Mouse (Mus musculus): Measurements from ENCODE around the gene Psg25. TPM values are rescaled to one million over a fixed set of nuclear protein-coding genes. Genes with fewer than 3 reads are reported as not detected.

The Psg25 gene
- polyA plus RNA-seq (2015; fragmentation: Nextera tagmentation; extraction: Ambion mirVana) = not detected in 2 replicates

DNA sequence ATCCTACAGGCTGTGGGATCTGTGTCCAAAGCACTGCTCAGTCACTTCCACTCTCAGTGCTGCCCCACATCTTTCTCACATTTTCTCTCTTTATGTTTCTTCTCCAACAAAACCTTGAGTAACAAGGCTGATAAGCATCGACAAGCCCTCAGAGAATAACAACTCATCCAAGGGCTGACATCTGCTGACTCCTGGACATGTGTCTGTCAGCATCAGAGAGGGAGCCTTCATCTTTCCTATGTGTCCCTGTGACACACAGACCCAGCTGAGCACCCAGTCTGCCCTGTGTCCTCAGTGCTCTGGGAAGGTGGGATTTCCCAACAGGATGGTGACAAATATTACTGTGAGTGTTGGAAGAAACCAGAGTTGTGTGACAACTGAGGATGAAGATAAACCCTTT, at the start of gene Psg25:
Gene Psg25 (minus strand): TSS at position 101 of the 400 bp plus-strand sequence.

DNA sequence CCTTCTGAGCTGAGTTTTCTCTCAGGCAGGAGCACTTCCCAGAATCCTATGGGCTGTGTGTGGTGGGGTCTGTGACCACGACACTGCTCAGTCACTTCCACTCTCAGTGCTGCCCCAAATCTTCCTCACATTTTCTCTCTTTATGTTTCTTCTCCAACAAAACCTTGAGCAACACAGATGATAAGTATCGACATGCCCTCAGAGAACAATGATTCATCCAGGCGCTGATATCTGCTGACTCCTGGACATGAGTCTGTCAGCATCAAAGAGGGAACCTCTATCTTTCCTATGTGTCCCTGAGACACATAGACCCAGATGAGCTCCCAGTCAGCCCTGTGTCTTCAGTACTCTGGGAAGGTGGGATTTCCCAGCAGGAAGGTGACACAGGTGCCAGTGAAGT, 35.1 kb upstream of the Psg25 start, which contains the start of gene Psg27:
Gene Psg27 (minus strand): TSS at position 101 of the 400 bp plus-strand sequence.

DNA sequence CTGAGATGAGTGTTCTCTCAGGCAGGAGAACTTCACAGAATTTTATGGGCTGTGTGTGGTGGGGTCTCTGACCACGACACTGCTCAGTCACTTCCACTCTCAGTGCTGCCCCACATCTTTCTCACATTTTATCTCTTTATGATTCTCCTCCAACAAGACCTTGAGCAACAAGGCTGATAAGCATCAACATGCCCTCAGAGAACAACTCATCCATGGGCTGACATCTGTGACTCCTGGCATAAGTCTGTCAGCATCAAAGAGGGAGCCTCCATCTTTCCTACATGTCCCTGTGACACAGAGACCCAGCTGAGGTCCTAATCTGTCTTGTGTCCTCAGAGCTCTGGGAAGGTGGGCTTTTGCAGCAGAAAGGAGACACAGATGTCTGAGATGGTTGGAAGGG, 48.0 kb downstream of the Psg25 start, which contains the start of gene Psg26:
Gene Psg26 (minus strand): TSS at position 101 of the 400 bp plus-strand sequence.

Other genes starting within 250 kb of the Psg25 start
- not detected in 2 replicates for gene Psg18, start 177.3 kb downstream of the Psg25 start, polyA plus RNA-seq (2015; fragmentation: Nextera tagmentation; extraction: Ambion mirVana)
- not detected in 2 replicates for gene Psg28, start 100.2 kb downstream of the Psg25 start, polyA plus RNA-seq (2015; fragmentation: Nextera tagmentation; extraction: Ambion mirVana)
- not detected in 2 replicates for gene Psg26, start 48.1 kb downstream of the Psg25 start, polyA plus RNA-seq (2015; fragmentation: Nextera tagmentation; extraction: Ambion mirVana)
- gene Psg27, start 35.0 kb upstream of the Psg25 start, polyA plus RNA-seq (2015; fragmentation: Nextera tagmentation; extraction: Ambion mirVana) = not detected in 2 replicates
- gene Psg23, start 84.2 kb upstream of the Psg25 start, polyA plus RNA-seq (2015; fragmentation: Nextera tagmentation; extraction: Ambion mirVana) = not detected in 2 replicates
- not detected in 2 replicates for gene Psg21, start 124.5 kb upstream of the Psg25 start, polyA plus RNA-seq (2015; fragmentation: Nextera tagmentation; extraction: Ambion mirVana)
- gene Psg20, start 153.9 kb upstream of the Psg25 start, polyA plus RNA-seq (2015; fragmentation: Nextera tagmentation; extraction: Ambion mirVana) = not detected in 2 replicates
- 0.08 TPM in 1 of 2 replicates, not detected in the other for gene Psg22, start 185.8 kb upstream of the Psg25 start, polyA plus RNA-seq (2015; fragmentation: Nextera tagmentation; extraction: Ambion mirVana)